Comparison of ENCODE assay signal across 16 mouse cellular contexts in genomic region chr8:47706746-47707145, GRCm38 (mm10). TPM values are rescaled to one million over a fixed set of nuclear protein-coding genes. Genes with fewer than 3 reads are reported as not detected.
DNase-seq lines count a peak whose midpoint lies in the region; ATAC-seq and TF ChIP-seq lines count a peak whose summit lies in the region.
"Had no signal": no experiment of that assay in that cellular context is flagged by ENCODE, and none has a peak within 500 bp of the region (broad histone marks: within the 10 kb centered on the region; RNA-seq: fewer than 3 reads in every experiment).

No protein-coding gene starts in this region.

- no peak overlapping the region for H3K9ac ChIP-seq in intestine, embryonic 15.5 days
- no peak overlapping the region for H3K9ac ChIP-seq in liver, embryonic 14.5 days (replicated peaks)
- no peak overlapping the region for H3K9ac ChIP-seq in hindbrain, embryonic 14.5 days
- H3K9ac ChIP-seq in midbrain, embryonic 11.5 days (ENCODE audit: low read length): no peak overlapping the region
- H3K9ac ChIP-seq: neural tube, embryonic 12.5 days had no signal

- TF ChIP-seq CTCF in liver, embryonic 14.5 days (IDR thresholded peaks at IDR 0.05; ENCODE audit: low read depth): no peak

- WGBS in intestine, embryonic 15.5 days: 71% methylated on average over 8 of the region's 8 CpGs
- 79% methylated on average over 8 of the region's 8 CpGs for WGBS in liver, embryonic 14.5 days (ENCODE audit: insufficient replicate concordance)
- WGBS in hindbrain, embryonic 14.5 days: 96% methylated on average over 8 of the region's 8 CpGs
- WGBS in midbrain, embryonic 11.5 days: 95% methylated on average over 8 of the region's 8 CpGs

- 0 out of 2 replicates have a peak overlapping the region, but pooled peaks have one; percentile 17 for H3K4me2 ChIP-seq in intestine, embryonic 15.5 days (replicated peaks)
- peak overlapping the region; percentile 15; the same call in 1 of the 2 replicates for H3K4me2 ChIP-seq in liver, embryonic 14.5 days (ENCODE audit: low read depth)
- H3K4me2 ChIP-seq in hindbrain, embryonic 14.5 days (replicated peaks): no peak overlapping the region
- H3K4me2 ChIP-seq in midbrain, embryonic 11.5 days: no peak overlapping the region
- H3K4me2 ChIP-seq: neural tube, embryonic 12.5 days had no signal

- peak; percentile 7 for DNase-seq in heart, adult 11 months
- DNase-seq in heart, postnatal 25 days (ENCODE audit: low spot score): no peak
- peak; percentile 62 to 78 for DNase-seq in kidney, postnatal 25 days
- peak in 1 of 3 experiments; percentile 9 for DNase-seq in liver, embryonic 14.5 days (ENCODE audit: low read depth in 3 of 3, low spot score in 3 of 3)
- no peak for DNase-seq in hindbrain, embryonic 14.5 days (ENCODE audit: low spot score)
- no peak for DNase-seq in spleen, postnatal 10 days (ENCODE audit: low spot score in 2 of 2)
- DNase-seq in midbrain, embryonic 11.5 days (ENCODE audit: low spot score, missing footprints): no peak
- DNase-seq: cerebellum, postnatal 25 days; lung, postnatal 14 days; spleen, adult 18-20 months; thymus, postnatal 36 days had no signal

- no peak for TF ChIP-seq EP300 in liver, embryonic 14.5 days (IDR thresholded peaks at IDR 0.05; ENCODE audit: low read depth)

- peaks cover 10% of the 10 kb centered on the region; the same call in 1 of the 2 replicates for H3K36me3 ChIP-seq in intestine, embryonic 15.5 days
- H3K36me3 ChIP-seq in liver, embryonic 14.5 days (replicated peaks; ENCODE audit: control insufficient read depth, insufficient read depth, low read depth): peaks cover 21% of the 10 kb centered on the region
- peaks cover 25% of the 10 kb centered on the region for H3K36me3 ChIP-seq in hindbrain, embryonic 14.5 days (replicated peaks; ENCODE audit: control insufficient read depth, insufficient read depth)
- peaks cover 3% of the 10 kb centered on the region; the same call in 1 of the 2 replicates for H3K36me3 ChIP-seq in midbrain, embryonic 11.5 days (ENCODE audit: control insufficient read depth, insufficient read depth, low read length)

- ATAC-seq in intestine, embryonic 15.5 days: peak; percentile 92
- peak; percentile 69 for ATAC-seq in liver, embryonic 14.5 days (ENCODE audit: insufficient read depth)
- no peak for ATAC-seq in hindbrain, embryonic 14.5 days (ENCODE audit: low FRiP score)
- no peak for ATAC-seq in midbrain, embryonic 11.5 days (ENCODE audit: low FRiP score)
- ATAC-seq: forebrain, embryonic 16.5 days; inflammation-experienced regulatory T-cells, adult 6 months had no signal

- peak overlapping the region; percentile 29 for H3K27ac ChIP-seq in intestine, embryonic 15.5 days
- H3K27ac ChIP-seq in liver, embryonic 14.5 days: peak overlapping the region; percentile 54
- no peak overlapping the region for H3K27ac ChIP-seq in hindbrain, embryonic 14.5 days
- H3K27ac ChIP-seq in midbrain, embryonic 11.5 days (ENCODE audit: low read depth, low read length): no peak overlapping the region
- H3K27ac ChIP-seq: midbrain, embryonic 10.5 days; neural tube, embryonic 12.5 days had no signal

- H3K4me1 ChIP-seq in intestine, embryonic 15.5 days (replicated peaks): 0 out of 2 replicates have a peak, but pooled peaks cover 7% of the 10 kb centered on the region
- H3K4me1 ChIP-seq in liver, embryonic 14.5 days (replicated peaks; ENCODE audit: control insufficient read depth in 2 of 2, insufficient read depth in 2 of 2, low read length in 1 of 2): peaks cover 0 to 16% of the 10 kb centered on the region in 2 experiments; a peak in 2 of 4 replicates
- H3K4me1 ChIP-seq in hindbrain, embryonic 14.5 days (replicated peaks; ENCODE audit: control insufficient read depth, insufficient read depth, low read length): peaks cover 4% of the 10 kb centered on the region; the same call in 1 of the 2 replicates
- H3K4me1 ChIP-seq in midbrain, embryonic 11.5 days (ENCODE audit: control insufficient read depth, insufficient read depth, low read length): no peaks in the 10 kb centered on the region

- no peak overlapping the region for H3K4me3 ChIP-seq in intestine, embryonic 15.5 days (replicated peaks)
- no peak overlapping the region for H3K4me3 ChIP-seq in liver, embryonic 14.5 days (ENCODE audit: insufficient read depth in 1 of 2, low read depth in 2 of 2, low read length in 2 of 2)
- no peak overlapping the region for H3K4me3 ChIP-seq in hindbrain, embryonic 14.5 days (replicated peaks; ENCODE audit: low read length)
- H3K4me3 ChIP-seq in midbrain, embryonic 11.5 days (ENCODE audit: low read depth, low read length): no peak overlapping the region
- H3K4me3 ChIP-seq: midbrain, embryonic 10.5 days; neural tube, embryonic 12.5 days had no signal

- no peaks in the 10 kb centered on the region for H3K9me3 ChIP-seq in intestine, embryonic 15.5 days
- no peaks in the 10 kb centered on the region for H3K9me3 ChIP-seq in liver, embryonic 14.5 days (ENCODE audit: control insufficient read depth, low read length)
- no peaks in the 10 kb centered on the region for H3K9me3 ChIP-seq in hindbrain, embryonic 14.5 days (ENCODE audit: control insufficient read depth, low read length)
- H3K9me3 ChIP-seq in midbrain, embryonic 11.5 days (ENCODE audit: control insufficient read depth, low read length): no peaks in the 10 kb centered on the region
- H3K9me3 ChIP-seq: midbrain, embryonic 10.5 days; neural tube, embryonic 12.5 days had no signal

- no peaks in the 10 kb centered on the region for H3K27me3 ChIP-seq in intestine, embryonic 15.5 days (replicated peaks)
- H3K27me3 ChIP-seq in liver, embryonic 14.5 days (ENCODE audit: control insufficient read depth, insufficient read depth, low read length): no peaks in the 10 kb centered on the region
- no peaks in the 10 kb centered on the region for H3K27me3 ChIP-seq in hindbrain, embryonic 14.5 days (ENCODE audit: control insufficient read depth, insufficient read depth, low read length)
- H3K27me3 ChIP-seq in midbrain, embryonic 11.5 days (ENCODE audit: control insufficient read depth, insufficient read depth, low read length): no peaks in the 10 kb centered on the region
- H3K27me3 ChIP-seq: neural tube, embryonic 12.5 days had no signal

- intact Hi-C loops in heart, postnatal 25 days (cut with DNase I): no loop called here

RNA-seq across cellular contexts. Expression of gene Cdkn2aip, which starts 7.0 kb away (rescaled TPM):
- total RNA-seq in heart, postnatal 25 days (2021): 10 to 100 TPM in 1 of 2 experiments, 1 to 10 TPM in 1; 9.0 to 11.0 TPM
- polyA plus RNA-seq in intestine, embryonic 15.5 days (2015; fragmentation: Nextera tagmentation; extraction: Ambion mirVana): 21.7 and 24.1 TPM in 2 replicates
- polyA plus RNA-seq in liver, embryonic 14.5 days (2012; rRNA removed): 5.2 and 5.8 TPM in 2 replicates
- polyA plus RNA-seq in liver, embryonic 14.5 days (2014; fragmentation: Nextera tagmentation; extraction: Ambion mirVana): 13.2 and 14.1 TPM in 2 replicates
- polyA plus RNA-seq in hindbrain, embryonic 14.5 days (2014; fragmentation: Nextera tagmentation; extraction: Ambion mirVana): 32.0 and 34.6 TPM in 2 replicates
- 48.1 and 52.6 TPM in 2 replicates for polyA plus RNA-seq in midbrain, embryonic 11.5 days (2014; fragmentation: Nextera tagmentation; extraction: Ambion mirVana)

RNA-seq across cellular contexts. Expression of gene Ing2, which starts 31.4 kb away (rescaled TPM):
- 1 to 10 TPM; 4.6 to 5.8 TPM for total RNA-seq in heart, postnatal 25 days (2021)
- 12.1 and 15.8 TPM in 2 replicates for polyA plus RNA-seq in intestine, embryonic 15.5 days (2015; fragmentation: Nextera tagmentation; extraction: Ambion mirVana)
- polyA plus RNA-seq in liver, embryonic 14.5 days (2012; rRNA removed): 5.8 and 14.1 TPM in 2 replicates
- polyA plus RNA-seq in liver, embryonic 14.5 days (2014; fragmentation: Nextera tagmentation; extraction: Ambion mirVana): 8.6 and 8.9 TPM in 2 replicates
- 8.0 and 8.3 TPM in 2 replicates for polyA plus RNA-seq in hindbrain, embryonic 14.5 days (2014; fragmentation: Nextera tagmentation; extraction: Ambion mirVana)
- 11.1 and 12.0 TPM in 2 replicates for polyA plus RNA-seq in midbrain, embryonic 11.5 days (2014; fragmentation: Nextera tagmentation; extraction: Ambion mirVana)

Comparison
In these comparisons a context has a peak if more than half of its experiments do, and no peak if none do; other contexts are left out.
1. DNase-seq: peak in heart, adult 11 months (single experiment) and kidney, postnatal 25 days (2 of 2); none in heart, postnatal 25 days (single experiment), hindbrain, embryonic 14.5 days (single experiment), spleen, postnatal 10 days (0 of 2) and midbrain, embryonic 11.5 days (single experiment).
2. ATAC-seq: peak in intestine, embryonic 15.5 days (single experiment) and liver, embryonic 14.5 days (single experiment); none in hindbrain, embryonic 14.5 days (single experiment) and midbrain, embryonic 11.5 days (single experiment).
3. H3K27ac ChIP-seq: peak in intestine, embryonic 15.5 days (single experiment) and liver, embryonic 14.5 days (single experiment); none in hindbrain, embryonic 14.5 days (single experiment) and midbrain, embryonic 11.5 days (single experiment).
4. H3K4me2 ChIP-seq: peak in intestine, embryonic 15.5 days (single experiment) and liver, embryonic 14.5 days (single experiment); none in hindbrain, embryonic 14.5 days (single experiment) and midbrain, embryonic 11.5 days (single experiment).